Mouse (Mus musculus): ENCODE data around the gene Usp2. TPM values are rescaled to one million over a fixed set of nuclear protein-coding genes. Genes with fewer than 3 reads are reported as not detected.

Usp2 gene
- total RNA-seq, 2 experiments from 2014 or later = 21.8 to 24.7 TPM

DNA sequence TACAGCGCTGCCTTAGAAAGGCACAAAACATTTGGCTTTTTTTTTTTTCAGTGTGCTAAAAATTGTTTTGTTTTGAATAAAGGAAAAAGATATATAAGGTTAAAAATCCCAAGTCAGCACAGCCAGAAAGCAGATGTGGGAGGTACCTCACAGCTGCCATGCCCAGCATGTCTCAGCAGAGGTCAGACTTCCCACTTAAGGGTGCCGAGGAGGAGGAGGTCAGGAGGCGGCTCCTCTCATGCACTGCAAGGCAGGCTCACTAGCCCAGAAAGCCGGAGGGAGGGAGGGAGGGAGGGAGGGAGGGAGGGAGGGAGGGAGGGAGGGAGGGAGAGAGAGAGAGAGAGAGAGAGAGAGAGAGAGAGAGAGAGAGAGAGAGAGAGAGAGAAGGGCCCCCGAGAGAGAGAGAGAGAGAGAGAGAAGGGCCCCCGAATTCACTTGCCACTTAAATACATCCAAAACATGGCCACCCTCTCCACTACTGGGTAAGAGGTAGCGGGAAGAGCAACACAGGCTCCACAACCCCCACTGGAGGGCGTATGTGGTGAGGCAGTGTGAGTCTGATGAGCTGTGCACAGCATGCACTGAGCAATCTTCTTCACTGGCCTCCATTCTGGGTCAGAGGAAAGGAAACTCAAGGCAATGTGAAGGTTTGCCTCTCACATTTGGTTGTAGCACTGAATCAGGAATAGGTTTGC, 77.3 kb downstream of the Usp2 start:
- no peak for DNase-seq (ENCODE audit: low spot score in 2 of 2)

DNA sequence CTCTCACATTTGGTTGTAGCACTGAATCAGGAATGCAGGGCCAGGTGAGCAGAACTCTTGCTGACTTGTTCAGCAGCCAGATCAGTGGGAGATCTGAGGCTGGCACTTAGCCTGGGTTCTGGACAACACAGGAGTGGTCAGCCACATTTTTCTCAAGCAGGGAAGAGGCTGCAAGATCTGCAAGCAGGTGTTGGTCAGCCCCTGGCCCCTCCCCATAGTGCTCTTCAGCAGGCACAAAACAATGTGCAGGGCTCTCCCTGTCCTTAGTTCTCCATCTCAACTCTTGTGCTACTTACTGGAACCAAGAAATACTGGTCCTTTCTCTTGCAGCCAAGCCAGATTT, 77.9 kb downstream of the Usp2 start:
- DNase-seq (ENCODE audit: low spot score in 2 of 2) = no peak

Other genes with a start within 250 kb of the Usp2 start
- gene Thy1, start 23.6 kb upstream of the Usp2 start, total RNA-seq (2021) = 10 to 100 TPM; 44.1 to 46.3 TPM
- under 1 TPM in 1 of 2 experiments, not detected in 1; 0.17 TPM for gene Mfrp, start 34.7 kb downstream of the Usp2 start, total RNA-seq (2021)
- 10 to 100 TPM in 1 of 2 experiments, 1 to 10 TPM in 1; 9.7 to 17.4 TPM for gene C1qtnf5, start 40.2 kb downstream of the Usp2 start, total RNA-seq (2021)
- under 1 TPM; 0.11 to 0.51 TPM for gene Gm49380, start 46.5 kb downstream of the Usp2 start, total RNA-seq (2021)
- 10 to 100 TPM; 42.5 to 45.8 TPM for gene Rnf26, start 46.5 kb downstream of the Usp2 start, total RNA-seq (2021)
- 10 to 100 TPM; 92.8 to 97.0 TPM for gene Mcam, start 67.4 kb downstream of the Usp2 start, total RNA-seq (2021)
- gene Cbl, start 167.0 kb downstream of the Usp2 start, total RNA-seq (2021) = 10 to 100 TPM; 34.9 to 41.3 TPM
- gene Ccdc153, start 173.7 kb downstream of the Usp2 start, total RNA-seq (2021) = 1 to 10 TPM; 3.4 to 4.6 TPM
- gene Pdzd3, start 184.4 kb downstream of the Usp2 start, total RNA-seq (2021) = 1 to 10 TPM in 1 of 2 experiments, under 1 TPM in 1; 0.82 to 2.9 TPM
- 10 to 100 TPM; 31.8 to 35.5 TPM for gene Nlrx1, start 201.6 kb downstream of the Usp2 start, total RNA-seq (2021)
- gene Abcg4, start 221.6 kb downstream of the Usp2 start, total RNA-seq (2021) = 10 to 100 TPM; 38.1 to 57.0 TPM
- 10 to 100 TPM; 33.4 to 34.5 TPM for gene Hinfp, start 238.7 kb downstream of the Usp2 start, total RNA-seq (2021)

Measured in adrenal gland, postnatal 4 days (tissue).